Mouse (Mus musculus) hindbrain, embryonic 16.5 days (tissue): Measurements from ENCODE around the gene Rab44. TPM values are rescaled to one million over a fixed set of nuclear protein-coding genes. Genes with fewer than 3 reads are reported as not detected.

ENCODE experiments used
- ATAC-seq: fragments of 200-750 bp; cut with Nextera tagmentation; 2 replicates; pipeline ENCODE4 v1.8.0; 2017; ENCODE audit warnings: moderate TSS enrichment, moderate library complexity
- H3K27ac ChIP-seq: fragments of 300-500 bp; sonication (generic); 2 replicates; pipeline ENCODE4 v1.5.1; 2014; ENCODE audit warnings: low read depth, mild to moderate bottlenecking, control low read depth, low read length, moderate library complexity
- H3K27me3 ChIP-seq: fragments of 300-500 bp; sonication (generic); replicated peaks from 2 replicates; pipeline ENCODE4 v1.6.1; 2014; ENCODE audit warnings: low read length; ENCODE audit not compliant: control insufficient read depth, insufficient read depth
- H3K36me3 ChIP-seq: fragments of 300-500 bp; sonication (generic); 2 replicates; pipeline ENCODE4 v1.6.1; 2014; ENCODE audit warnings: mild to moderate bottlenecking, low read length, moderate library complexity, mixed read lengths; ENCODE audit not compliant: control insufficient read depth, insufficient read depth
- H3K4me1 ChIP-seq: fragments of 300-500 bp; sonication (generic); 2 replicates; pipeline ENCODE4 v1.6.1; 2014; ENCODE audit warnings: low read depth, low read length; ENCODE audit not compliant: control insufficient read depth, insufficient read depth
- H3K4me2 ChIP-seq: fragments of 300-500 bp; sonication (generic); 2 replicates; pipeline ENCODE4 v1.6.1; 2014; ENCODE audit warnings: mild to moderate bottlenecking, low read length, control low read depth, moderate library complexity
- H3K4me3 ChIP-seq: fragments of 300-500 bp; sonication (generic); 2 replicates; pipeline ENCODE4 v1.5.1; 2014; ENCODE audit warnings: mild to moderate bottlenecking, low read length, control low read depth, moderate library complexity
- H3K9ac ChIP-seq: fragments of 300-500 bp; sonication (generic); 2 replicates; pipeline ENCODE4 v1.6.1; 2014; ENCODE audit warnings: low read depth, mild to moderate bottlenecking, control low read depth, low read length, moderate library complexity
- H3K9me3 ChIP-seq: fragments of 300-500 bp; sonication (generic); 2 replicates; pipeline ENCODE4 v1.6.1; 2014; ENCODE audit warnings: mild to moderate bottlenecking, low read length, moderate library complexity; ENCODE audit not compliant: control insufficient read depth
- WGBS: fragments of 180-500 bp; shearing (Covaris S2); extraction: QIAGEN DNeasy Blood & Tissue Kit; methylation state at CpG from one replicate; pipeline ENCODE4 v1.1.7; 2014; 5-methylcytosine and 5-hydroxymethylcytosine counted together
- polyA plus RNA-seq: library from polyadenylated mRNA; unstranded; fragments of >200 nt; fragmentation: Nextera tagmentation; extraction: Ambion mirVana; gene quantifications from 2 replicates; pipeline ENCODE4 v1.2.1, GENCODE M21; 2015

Gene Rab44
- polyA plus RNA-seq, 1 experiment from 2014 or later, result 0.06 TPM

DNA sequence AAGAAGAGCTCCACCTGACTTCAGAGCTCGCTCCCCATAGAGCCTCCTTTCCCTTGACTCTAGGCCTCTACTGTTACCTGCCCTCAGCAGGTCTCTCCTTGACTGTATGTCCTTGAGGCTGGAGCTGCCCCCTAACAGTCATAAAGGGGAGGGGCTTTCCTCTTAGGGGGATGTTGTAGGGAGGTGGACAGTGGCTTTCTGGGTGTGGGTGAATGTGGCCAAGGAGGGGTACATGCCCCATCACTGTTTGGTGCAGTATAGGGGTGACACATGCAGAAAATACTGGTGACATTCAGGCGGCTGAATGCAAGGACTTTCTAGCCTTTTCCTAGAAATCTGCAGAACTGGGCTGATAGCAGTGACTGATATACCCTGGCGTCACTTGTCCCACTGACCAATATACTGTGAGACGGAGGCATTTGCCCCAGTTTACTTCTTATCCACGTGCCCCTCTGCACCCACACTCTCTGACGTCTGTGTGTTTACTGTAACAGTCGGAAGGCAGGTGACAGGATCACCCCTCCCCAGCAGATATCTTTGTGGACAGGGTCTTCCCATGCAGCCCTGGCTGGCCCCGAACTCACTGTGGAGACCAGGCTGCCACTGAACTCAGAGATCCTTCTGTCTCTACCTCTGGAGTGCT lies 3.2 kb downstream of the Rab44 start:
- WGBS, result 86% methylated on average over 8 of the region's 8 CpGs
- Histone ChIP-seq H3K4me3 (no peak overlapping the region), H3K27me3 (no peaks in the 10 kb centered on the region), H3K27ac (no peak overlapping the region), H3K36me3 (no peaks in the 10 kb centered on the region), H3K4me2 (no peak overlapping the region), H3K4me1 (no peaks in the 10 kb centered on the region), H3K9ac (no peak overlapping the region), H3K9me3 (no peaks in the 10 kb centered on the region)
- no peak for ATAC-seq

DNA sequence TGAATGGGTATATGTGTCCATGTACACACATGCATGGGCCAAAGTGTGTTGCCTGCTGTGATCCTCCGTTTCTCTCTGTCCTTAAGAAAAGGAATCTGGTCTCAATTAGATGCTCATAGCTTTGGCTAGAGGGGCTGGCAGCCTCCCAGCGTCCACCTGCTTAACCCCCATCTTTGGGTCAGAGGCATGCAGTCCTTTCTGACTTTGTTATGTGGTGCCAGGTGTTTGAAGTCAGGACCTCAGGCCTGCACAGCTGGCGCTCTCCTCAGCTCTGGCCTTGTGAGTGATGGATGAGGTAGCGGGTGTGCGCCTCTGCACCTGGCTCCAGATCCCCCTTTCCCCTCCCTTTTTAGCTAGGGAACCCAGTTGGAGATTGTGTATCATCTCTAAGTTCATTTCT lies 4.1 kb downstream of the Rab44 start:
- ATAC-seq, result no peak
- H3K36me3 ChIP-seq, result no peaks in the 10 kb centered on the region
- WGBS, result 43% methylated on average over 5 of the region's 5 CpGs
- H3K9ac ChIP-seq, result no peak overlapping the region
- no peaks in the 10 kb centered on the region for H3K4me1 ChIP-seq
- H3K4me3 ChIP-seq, result no peak overlapping the region
- no peaks in the 10 kb centered on the region for H3K27me3 ChIP-seq
- no peak overlapping the region for H3K27ac ChIP-seq
- no peaks in the 10 kb centered on the region for H3K9me3 ChIP-seq
- no peak overlapping the region for H3K4me2 ChIP-seq

DNA sequence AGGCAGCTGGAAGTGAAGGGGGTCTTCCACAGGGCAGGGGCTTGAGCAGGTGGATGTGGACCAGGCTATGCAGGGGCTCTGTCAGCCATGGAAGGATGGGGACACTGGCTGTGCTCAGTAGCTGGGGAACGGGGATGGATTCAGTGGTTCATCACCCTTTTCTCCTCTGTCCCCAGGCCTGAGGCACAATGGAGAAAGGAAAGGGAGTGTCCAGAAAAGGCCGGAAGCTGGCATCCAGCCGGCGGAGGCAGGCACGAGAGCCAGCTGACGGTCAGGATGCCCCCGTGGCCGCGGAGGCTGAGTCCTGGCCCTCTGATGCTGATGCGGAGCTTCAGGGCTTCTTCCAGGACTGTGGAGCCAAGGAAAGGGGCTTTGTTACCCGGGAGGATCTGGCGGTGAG lies 6.7 kb downstream of the Rab44 start:
- Histone ChIP-seq H3K4me1 (no peaks in the 10 kb centered on the region), H3K27ac (no peak overlapping the region), H3K4me2 (no peak overlapping the region), H3K4me3 (no peak overlapping the region), H3K36me3 (no peaks in the 10 kb centered on the region), H3K27me3 (no peaks in the 10 kb centered on the region), H3K9me3 (no peaks in the 10 kb centered on the region), H3K9ac (no peak overlapping the region)
- ATAC-seq, result no peak
- 45% methylated on average over 12 of the region's 12 CpGs for WGBS

DNA sequence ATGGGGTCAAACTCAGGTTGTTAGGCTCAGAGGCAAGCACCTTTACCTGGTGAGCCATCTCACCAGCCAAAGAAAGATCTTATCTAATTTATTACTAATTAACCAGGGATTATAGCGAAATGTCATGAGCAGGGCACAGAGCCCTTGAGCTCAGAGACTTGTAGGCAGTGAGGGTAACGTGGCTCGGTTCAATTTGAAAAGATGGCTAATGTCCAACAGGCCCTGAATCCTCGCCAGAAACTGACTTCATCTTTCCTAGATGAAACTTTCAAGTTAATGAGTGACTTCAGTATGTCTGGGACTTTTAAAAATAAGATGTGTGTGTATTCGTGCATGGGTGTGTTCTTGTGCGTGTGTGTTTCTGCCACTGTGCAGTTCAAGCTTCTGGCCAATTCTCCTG lies 8.9 kb downstream of the Rab44 start:
- H3K9ac ChIP-seq, result no peak overlapping the region
- H3K36me3 ChIP-seq, result no peaks in the 10 kb centered on the region
- no peak for ATAC-seq
- no peaks in the 10 kb centered on the region for H3K27me3 ChIP-seq
- H3K9me3 ChIP-seq, result no peaks in the 10 kb centered on the region
- no peak overlapping the region for H3K4me3 ChIP-seq
- H3K4me1 ChIP-seq, result no peaks in the 10 kb centered on the region
- H3K4me2 ChIP-seq, result no peak overlapping the region
- H3K27ac ChIP-seq, result no peak overlapping the region
- 73% methylated on average over 6 of the region's 6 CpGs for WGBS

DNA sequence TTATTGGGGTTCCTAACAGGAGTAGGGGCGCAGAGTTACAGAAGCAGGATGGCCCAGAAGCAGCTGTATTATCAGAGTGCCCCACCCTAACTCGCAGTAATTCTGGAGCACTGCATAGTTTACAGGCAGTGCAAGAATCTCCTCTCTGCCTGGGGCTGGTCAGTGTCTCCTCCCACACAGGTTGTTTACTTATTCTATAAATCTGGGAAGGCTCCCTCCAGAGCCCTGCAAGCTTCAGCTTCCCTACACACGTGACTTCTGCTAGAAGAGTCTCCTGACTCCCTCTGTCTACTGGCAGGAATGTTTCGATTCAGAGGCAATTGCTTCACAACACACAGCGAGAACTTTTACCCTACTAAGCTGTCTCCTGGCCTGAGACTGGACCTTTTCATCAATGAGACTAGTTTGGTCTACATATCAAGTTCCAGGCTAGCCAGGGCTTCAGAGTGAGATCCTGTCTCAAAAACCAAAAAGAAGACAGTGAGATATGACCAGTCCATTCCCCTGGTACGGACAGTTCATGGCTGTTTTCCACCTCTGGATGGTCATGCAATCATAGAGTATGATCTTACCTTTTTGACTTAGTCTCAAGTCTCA lies 9.7 kb downstream of the Rab44 start:
- no peak overlapping the region for H3K27ac ChIP-seq
- H3K36me3 ChIP-seq, result no peaks in the 10 kb centered on the region
- no peak overlapping the region for H3K4me2 ChIP-seq
- ATAC-seq, result no peak
- no peaks in the 10 kb centered on the region for H3K4me1 ChIP-seq
- H3K9me3 ChIP-seq, result no peaks in the 10 kb centered on the region
- no peaks in the 10 kb centered on the region; the same call in 1 of the 2 replicates for H3K27me3 ChIP-seq
- H3K4me3 ChIP-seq, result no peak overlapping the region
- H3K9ac ChIP-seq, result no peak overlapping the region
- 74% methylated on average over 6 of the region's 6 CpGs for whole genome bisulfite sequencing

DNA sequence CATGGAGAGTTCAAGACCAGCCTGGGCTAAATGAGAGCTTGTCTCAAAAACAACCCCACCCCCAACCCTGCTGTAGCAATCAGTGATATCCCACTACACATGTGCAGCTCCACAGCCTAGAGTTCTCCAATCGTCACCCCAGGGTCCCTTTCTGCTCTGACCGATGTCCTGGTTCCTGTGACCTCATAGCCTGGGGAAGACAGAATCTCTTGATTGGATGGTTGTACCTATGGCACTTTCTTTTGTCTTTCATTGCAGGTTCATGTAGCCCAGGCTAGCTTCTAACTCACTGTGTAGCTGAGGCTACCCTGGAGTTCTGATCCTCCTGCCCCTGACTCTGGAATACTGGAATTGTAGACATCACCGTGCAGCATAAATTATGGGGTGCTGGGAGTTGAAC lies 12.6 kb downstream of the Rab44 start:
- Histone ChIP-seq H3K9me3 (no peaks in the 10 kb centered on the region), H3K27ac (no peak overlapping the region), H3K4me3 (no peak overlapping the region), H3K4me2 (no peak overlapping the region), H3K36me3 (no peaks in the 10 kb centered on the region), H3K9ac (no peak overlapping the region), H3K4me1 (no peaks in the 10 kb centered on the region), H3K27me3 (no peaks in the 10 kb centered on the region; the same call in 1 of the 2 replicates)
- no peak for ATAC-seq
- WGBS, result 95% methylated on average over 3 of the region's 3 CpGs

DNA sequence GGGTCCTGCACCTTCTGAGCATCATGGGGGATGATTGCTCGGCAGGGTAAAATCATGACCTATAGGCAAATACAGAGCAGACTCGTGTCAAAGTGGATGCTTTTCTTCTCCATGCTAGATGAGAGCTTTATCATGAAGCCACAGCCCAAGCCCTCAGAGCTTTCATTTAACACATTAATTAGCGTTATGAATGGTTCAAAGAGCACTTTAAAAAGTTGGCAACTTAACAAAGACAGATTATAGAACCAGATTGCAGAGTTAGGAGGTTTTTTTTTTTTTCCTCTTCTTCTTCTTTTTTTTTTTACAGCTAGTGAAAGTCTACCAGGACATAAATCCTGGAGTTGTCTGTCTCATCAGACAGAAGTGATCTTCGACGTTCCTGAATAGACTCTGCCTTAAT lies 15.4 kb downstream of the Rab44 start:
- no peak overlapping the region for H3K27ac ChIP-seq
- no peak overlapping the region for H3K4me2 ChIP-seq
- H3K9ac ChIP-seq, result no peak overlapping the region
- H3K36me3 ChIP-seq, result no peaks in the 10 kb centered on the region
- H3K4me1 ChIP-seq, result peaks cover 3% of the 10 kb centered on the region
- H3K27me3 ChIP-seq, result no peaks in the 10 kb centered on the region; the same call in 1 of the 2 replicates
- ATAC-seq, result no peak
- WGBS, result 39% methylated on average over 5 of the region's 5 CpGs
- no peaks in the 10 kb centered on the region for H3K9me3 ChIP-seq
- no peak overlapping the region for H3K4me3 ChIP-seq

DNA sequence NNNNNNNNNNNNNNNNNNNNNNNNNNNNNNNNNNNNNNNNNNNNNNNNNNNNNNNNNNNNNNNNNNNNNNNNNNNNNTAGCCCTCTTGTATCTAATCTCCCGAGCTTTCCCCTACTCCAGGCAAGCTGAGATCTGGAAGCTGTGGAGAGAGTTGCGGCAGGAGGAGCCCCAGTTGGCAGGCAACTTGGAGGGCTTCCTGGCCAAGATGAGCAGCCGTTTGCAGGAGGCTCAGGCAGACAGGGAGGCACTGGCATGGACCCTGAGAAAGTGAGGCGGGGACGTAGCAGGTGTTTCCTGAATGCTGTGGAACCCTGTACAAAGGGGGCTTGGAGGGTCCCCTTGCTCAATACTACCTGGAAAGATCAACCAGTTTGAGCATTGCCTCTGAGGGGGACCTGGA lies 21.1 kb downstream of the Rab44 start:
- H3K9ac ChIP-seq, result no peak overlapping the region
- no peaks in the 10 kb centered on the region for H3K9me3 ChIP-seq
- H3K27me3 ChIP-seq, result no peaks in the 10 kb centered on the region
- ATAC-seq, result no peak
- H3K4me1 ChIP-seq, result peaks cover 4% of the 10 kb centered on the region
- WGBS, result 60% methylated on average over 5 of the region's 5 CpGs
- H3K36me3 ChIP-seq, result no peaks in the 10 kb centered on the region
- no peak overlapping the region for H3K4me3 ChIP-seq
- H3K4me2 ChIP-seq, result no peak overlapping the region
- H3K27ac ChIP-seq, result no peak overlapping the region

DNA sequence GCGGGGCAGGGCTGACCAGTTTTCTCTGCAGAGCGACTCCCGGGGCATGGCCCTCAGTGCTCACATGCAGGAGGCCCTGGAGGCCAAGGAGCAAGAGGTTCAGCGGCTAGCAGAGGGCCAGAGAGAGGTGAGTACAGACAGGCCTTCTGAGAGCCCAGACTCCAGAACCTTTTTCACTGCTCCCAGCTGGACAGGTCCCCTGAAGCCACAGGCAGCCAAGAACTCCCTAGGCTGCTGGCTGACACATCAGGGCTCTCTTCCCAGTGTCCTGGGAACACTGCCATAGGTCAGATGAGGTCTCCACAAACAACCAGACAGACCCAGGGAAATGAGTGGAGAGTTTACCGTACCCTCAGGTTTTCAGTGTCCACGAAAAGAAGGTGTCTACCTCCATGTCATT lies 22.3 kb downstream of the Rab44 start:
- H3K9me3 ChIP-seq, result no peaks in the 10 kb centered on the region
- H3K9ac ChIP-seq, result no peak overlapping the region
- ATAC-seq, result no peak
- H3K4me3 ChIP-seq, result no peak overlapping the region
- H3K27me3 ChIP-seq, result no peaks in the 10 kb centered on the region
- H3K4me1 ChIP-seq, result peaks cover 4% of the 10 kb centered on the region
- H3K27ac ChIP-seq, result no peak overlapping the region
- 69% methylated on average over 6 of the region's 6 CpGs for WGBS
- H3K36me3 ChIP-seq, result no peaks in the 10 kb centered on the region
- no peak overlapping the region for H3K4me2 ChIP-seq
